Mouse (Mus musculus) c-Kit-positive CD71-negative TER-119-negative erythroid progenitor cells, embryonic 14.5 days (primary cell): ENCODE results near the gene Prrc2c.
"Not testable (repeated sequence)": the region's sequence is repeated elsewhere in the genome, so short reads cannot be mapped to it uniquely, and the experiment has no call there.

Source experiments
- DNase-seq: peaks from one replicate; pipeline ENCODE4 v3.0.0-alpha.2; 2013; ENCODE audit warnings: low read depth

Gene Prrc2c

DNA sequence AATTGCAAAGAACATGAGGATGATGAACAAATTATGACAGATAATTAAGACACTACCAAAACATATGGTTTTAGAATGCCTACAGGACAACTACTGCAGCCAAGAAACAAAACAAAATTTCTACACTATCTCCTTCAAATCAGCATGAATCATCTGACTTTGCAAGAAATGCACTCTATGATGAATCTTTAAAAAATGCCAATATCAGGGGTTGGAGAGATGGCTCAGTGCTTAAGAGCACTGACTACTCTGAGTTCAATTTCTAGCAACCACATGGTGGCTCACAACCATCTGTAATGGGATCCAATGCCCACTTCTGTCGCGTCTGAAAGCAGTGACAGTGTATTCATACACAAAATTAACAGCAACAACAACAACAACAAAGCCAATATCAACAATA is 46.6 kb downstream of the Prrc2c start:
- no peak for DNase-seq

DNA sequence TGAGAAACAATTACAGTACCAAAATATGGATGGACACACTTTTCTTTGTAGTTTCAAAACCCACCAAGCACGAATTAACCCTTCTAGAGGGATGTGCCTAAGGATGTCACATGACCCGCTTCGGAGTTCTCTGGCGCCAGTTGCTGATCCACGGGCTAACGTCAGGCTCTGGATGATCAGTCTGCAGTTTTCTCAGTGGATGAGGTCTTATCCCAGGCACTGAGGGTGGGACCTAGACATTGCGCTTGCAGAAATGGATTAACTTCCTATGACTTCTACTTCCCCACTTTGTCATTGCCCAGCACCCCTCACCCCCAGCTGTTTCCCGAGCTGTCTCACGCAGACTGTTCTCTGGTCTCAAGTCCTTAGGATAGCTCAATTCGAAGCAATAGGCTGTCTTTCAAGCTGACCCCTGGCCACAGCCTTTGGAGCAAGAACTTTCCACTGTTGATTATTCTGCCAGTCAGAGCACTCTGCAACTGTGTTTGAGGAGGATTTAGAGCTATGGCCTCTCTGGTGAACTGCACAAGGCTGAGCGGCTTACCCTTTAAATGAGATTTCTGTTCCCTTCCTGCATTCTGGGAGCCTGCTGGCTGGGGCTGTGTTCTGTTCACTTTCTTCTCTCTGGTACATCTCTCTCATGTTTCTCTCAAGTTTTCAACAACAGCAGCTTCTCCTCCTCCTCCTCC is 74.7 kb downstream of the Prrc2c start:
- DNase-seq = peak; percentile 16

DNA sequence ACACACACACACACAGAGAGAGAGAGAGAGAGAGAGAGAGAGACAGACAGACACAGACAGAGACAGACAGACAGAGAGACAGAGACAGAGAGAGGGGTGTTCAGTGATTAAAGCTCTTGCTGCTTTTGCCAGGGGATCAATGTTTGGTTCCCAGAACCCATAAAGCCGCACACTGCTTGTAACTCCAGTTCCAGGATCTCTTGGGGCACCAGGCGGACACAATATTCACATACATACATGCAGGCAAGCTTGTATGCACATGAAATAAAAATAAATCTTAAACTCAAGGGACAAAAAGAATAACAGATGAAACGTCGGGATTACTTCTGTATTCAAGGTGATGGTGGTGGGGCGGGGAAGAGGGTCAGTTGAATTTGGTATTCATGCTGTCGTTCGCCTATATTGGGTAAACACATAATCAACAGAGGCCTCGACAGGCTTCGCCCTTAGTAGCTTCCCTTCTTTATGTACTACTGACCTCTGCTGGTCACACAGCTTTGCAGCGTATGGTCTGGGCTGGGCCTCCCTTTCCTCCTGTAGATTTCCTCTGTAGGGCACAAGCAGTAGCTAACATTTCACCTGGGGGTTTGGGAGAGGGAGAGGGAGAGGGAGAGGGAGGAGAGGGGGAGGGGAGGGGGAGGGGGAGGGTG is 75.4 kb downstream of the Prrc2c start:
- peak; percentile 72 for DNase-seq

DNA sequence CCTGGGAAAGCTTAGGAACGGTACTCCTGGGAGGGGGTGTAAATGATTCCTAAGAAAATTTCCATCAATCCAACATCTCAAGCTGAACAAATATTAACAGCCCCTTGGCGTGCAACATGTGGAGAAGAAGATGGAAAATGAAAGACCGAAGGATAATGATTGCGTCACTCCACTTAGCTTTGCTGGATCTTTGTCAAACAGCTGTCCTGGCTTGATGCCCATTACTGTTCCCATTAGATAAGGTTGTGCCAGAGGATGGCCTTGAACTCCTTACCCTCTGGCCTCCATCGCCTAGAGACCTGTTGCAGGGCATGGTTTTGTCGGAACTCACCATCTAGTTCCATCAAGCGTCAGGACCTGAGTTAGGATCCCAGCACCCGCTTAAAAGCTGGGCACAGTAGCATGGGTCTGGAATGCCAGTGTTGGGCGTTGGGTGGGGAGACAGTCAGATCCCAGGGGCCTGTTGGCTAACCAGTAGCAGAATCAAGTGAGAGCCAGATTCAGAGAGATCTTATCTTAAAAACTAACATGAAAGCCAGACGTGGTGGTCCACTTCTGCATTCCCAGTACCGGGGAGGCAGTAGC is 80.0 kb downstream of the Prrc2c start:
- no peak for DNase-seq

DNA sequence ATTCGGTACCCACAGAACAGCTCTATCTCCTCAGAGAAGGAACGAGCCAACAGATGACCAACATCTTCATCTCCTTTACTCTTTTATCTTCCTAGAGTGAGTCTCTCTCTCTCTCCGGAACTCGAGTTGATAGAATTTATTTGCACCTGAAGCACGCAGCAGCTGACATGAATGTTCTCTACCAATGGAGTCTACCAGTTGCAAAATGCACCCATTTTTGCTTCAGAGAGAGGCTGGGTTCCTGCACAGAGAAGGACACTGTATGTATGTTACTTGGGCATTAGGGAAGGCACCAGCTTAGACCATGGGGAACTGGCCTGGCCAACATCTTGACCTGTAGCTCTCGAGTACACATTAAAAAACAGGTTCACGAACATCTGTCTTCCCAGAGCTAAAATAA is 82.2 kb downstream of the Prrc2c start, which contains the start of gene Myocos:
TSS of gene Myocos (minus strand) at position 101 of the 400 bp plus-strand sequence.
- no peak for DNase-seq

DNA sequence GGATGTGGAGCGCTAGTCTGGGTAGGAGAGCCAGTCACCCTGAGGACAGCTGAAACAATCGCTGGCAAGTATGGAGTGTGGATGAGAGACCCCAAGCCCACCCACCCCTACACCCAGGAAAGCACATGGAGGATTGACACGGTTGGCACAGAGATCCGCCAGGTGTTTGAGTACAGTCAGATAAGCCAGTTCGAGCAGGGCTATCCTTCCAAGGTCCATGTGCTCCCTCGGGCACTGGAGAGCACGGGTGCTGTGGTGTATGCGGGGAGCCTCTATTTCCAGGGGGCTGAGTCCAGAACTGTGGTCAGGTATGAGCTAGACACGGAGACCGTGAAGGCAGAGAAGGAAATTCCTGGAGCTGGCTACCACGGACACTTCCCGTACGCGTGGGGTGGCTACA is 91.9 kb downstream of the Prrc2c start:
- no peak for DNase-seq

DNA sequence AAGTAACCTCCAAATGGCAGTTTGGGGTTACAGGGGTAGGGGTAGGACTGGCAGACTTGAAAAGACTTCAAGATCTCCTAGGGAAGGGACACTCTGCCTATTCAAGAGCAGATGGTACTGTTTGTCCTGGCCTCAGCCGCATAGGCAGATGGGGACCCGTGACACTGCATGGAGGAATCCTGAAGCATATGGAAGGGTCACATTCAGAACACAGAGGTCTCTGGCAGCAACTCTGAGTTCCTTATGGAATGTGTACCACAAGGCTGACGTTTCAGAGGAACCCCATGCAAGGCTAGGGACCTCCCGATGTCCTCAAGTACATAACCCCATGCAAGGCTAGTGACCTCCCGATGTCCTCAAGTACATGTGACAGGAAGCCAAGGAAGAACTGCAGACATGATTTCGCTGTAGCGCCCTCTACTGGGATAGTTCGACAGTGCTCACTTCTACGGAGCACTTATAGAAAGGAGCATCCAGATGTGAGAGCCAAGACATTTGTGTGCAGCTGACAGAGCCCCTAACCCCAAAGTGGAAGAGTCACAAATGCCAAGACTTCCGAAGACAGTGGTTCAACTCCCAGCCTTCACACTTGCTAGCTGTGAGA is 94.2 kb downstream of the Prrc2c start:
- no peak for DNase-seq

DNA sequence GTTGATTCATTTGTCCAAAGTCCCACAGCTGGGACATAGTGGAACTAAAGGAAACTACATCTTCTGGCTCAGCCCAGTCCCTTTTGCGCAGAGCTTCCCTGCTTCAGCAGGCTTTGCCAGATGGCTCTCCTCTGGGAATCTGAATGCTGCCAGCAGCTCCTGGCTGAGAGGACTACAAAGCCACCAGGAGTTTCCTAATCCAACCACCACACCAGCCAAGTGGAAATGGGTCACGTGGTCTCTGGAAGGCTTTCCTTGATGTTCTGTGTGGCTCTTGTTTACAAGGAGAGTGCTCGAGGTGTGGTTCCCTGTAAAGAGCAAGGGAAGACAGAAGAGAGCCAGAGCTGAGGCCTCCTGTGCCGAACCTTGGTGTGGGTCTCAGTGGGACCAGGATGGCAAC is 96.6 kb downstream of the Prrc2c start:
- no peak for DNase-seq

DNA sequence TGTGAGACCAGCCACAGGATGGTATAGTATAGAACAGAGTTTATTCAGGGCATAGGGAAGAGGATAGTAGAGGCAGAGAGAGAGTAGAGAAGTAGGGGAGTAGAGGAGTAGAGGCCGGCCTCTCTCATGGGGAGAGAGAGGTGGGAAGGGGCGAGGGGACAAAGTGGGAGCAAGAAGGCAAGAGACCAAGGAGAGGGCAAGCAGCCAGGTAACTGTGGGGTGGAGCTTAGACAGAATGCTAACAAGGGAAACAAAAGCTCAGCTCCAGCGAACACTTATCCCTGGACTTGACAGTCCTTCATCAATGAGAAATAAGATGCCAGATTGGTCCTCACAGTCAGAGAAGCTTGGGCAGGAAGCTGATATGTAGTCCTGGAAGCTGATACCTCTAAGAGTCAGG is 97.8 kb downstream of the Prrc2c start:
- no peak for DNase-seq

DNA sequence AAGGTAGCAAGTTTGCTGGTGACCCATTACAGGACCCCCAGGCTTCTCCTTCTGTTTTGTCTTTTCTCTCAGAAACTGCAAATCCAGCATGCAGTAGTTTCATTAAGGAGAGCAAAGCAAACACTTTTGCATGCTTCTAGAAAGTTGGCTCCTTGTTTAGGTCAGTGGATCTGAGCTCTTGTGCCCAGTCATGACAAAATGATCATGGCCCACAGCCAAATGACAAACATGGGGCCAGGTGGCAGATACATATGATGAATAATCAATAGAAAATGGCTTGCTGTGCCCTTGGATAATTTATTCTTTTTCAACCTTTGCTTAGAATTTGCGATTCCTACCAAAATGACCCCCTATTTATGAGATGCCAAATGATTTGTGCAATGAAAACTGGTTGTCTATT is 100.5 kb downstream of the Prrc2c start:
- no peak for DNase-seq

DNA sequence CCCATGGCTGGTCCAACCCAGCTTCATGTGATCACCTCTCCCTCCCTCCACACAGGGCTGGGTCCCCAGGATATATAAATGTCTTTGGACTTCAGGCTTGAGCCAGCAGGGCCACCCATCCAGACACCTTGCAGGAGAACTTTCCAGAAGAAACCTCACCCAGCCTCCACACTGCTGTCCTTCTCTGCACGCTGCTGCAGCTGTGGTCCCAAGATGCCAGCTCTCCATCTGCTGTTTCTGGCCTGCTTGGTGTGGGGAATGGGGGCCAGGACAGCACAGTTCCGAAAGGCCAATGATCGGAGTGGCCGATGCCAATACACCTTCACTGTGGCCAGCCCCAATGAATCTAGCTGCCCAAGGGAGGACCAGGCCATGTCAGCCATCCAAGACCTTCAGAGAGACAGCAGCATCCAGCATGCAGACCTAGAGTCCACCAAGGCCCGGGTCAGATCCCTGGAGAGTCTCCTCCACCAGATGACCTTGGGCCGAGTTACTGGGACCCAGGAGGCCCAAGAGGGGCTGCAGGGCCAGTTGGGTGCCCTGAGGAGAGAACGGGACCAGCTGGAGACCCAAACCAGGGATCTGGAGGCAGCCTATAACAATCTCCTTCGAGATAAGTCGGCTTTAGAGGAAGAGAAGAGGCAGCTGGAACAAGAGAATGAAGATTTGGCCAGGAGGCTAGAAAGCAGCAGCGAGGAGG is 101.2 kb downstream of the Prrc2c start, which contains the start of gene Myoc:
TSS of gene Myoc (plus strand) at position 105 of the 700 bp plus-strand sequence.
- no peak for DNase-seq

DNA sequence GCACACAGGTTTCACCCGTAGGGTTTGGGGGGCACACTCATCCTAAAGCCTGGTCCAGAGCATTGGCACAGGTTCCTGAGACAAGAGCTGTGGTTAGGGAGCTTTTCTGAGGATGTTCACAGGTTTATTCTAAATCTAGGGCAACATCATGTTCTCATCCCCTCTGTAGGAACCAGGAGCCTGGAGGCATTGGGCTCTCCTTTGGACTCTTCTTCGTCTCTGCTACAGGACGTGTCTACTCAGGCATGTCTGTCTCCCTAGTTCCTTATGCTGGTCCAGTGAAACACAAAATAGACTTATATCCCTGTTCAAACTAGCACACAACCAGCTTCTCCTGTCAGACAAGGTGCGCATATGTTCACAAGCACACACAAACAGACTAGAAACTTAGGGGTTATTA is 101.8 kb downstream of the Prrc2c start:
- DNase-seq = no peak

DNA sequence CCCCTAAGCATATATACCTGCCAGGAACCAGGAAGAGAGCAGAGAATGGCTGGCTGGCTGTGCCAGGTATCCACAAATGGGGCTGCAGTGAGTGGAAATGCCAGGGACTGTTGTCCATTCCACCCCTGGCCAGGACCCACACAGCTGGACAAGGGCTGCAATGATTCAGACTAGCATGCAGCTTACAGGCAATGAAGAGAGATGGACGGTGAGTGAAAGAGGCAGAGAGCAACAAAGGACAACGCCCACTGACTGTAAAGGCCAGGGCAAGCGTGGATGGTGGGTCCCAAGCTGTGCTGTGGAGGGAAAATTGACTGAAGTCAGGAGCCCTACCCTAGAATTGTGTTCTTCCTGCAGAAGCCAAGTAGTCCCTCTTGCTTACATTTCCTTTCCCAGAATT is 103.8 kb downstream of the Prrc2c start:
- DNase-seq = no peak

DNA sequence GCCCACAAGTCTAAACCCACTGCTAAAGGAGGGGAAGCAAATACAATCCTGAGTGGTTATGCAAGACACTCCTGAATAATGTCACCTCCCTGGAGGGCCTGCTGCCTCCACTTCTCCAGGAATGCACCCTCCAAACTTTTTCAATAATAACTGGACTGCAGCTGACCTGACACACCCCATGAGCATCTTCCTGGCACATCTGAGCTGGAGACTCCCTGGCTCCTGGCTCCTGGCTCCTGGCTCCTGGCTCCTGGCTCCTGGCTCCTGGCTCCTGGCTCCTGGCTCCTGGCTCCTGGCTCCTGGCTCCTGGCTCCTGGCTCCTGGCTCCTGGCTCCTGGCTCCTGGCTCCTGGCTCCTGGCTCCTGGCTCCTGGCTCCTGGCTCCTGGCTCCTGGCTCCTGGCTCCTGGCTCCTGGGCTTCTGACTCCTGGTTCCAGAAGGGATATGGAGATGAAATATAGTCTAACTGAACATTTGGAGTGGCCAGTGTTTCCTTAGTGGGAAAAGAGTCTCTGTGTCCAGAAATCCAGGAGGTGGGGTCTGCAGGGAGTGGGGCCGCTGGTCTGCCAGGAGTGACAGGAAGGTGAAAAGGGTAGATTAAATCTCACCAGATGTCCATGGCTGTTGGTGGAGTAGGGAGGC is 104.9 kb downstream of the Prrc2c start:
- not testable (repeated sequence) for DNase-seq

DNA sequence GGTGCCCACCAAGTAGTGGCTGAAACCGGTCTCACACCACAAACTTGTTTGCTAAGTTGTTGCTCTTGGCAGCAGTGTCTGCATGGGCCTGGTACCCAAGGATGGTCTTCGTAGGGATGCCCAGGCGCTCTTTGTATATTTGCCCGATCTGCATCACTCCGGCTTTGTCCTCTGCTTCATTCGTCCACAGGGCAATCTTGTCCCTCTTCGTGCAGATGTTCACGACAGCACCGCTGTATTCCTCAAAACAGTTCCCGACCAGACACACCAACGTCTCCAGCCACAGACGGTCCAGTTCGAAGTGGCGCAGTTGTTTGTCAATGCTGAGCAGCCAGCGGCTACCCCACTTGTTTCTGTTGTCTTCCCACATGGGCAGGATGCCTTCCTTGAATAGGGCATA is 112.0 kb downstream of the Prrc2c start:
- not testable (repeated sequence) for DNase-seq

DNA sequence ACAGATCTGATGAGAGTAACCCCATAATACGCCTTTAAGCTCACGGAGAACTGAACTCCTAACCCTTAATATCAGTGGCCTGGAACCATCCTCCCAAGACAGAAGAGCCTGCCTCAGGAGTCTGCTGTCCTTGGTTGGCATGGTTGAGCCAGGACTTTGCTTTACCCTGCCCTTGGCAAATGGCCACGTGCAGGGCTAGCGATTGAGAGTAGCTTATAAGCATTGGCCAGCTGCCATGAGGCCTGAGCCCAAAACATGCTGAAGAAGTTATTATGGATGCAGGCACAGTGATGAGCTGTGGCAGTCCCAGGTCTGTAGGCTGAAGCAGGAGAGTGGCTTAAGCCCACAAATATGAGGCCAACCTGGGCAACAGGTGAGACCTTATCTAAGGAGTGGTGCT is 112.5 kb downstream of the Prrc2c start:
- not testable (repeated sequence) for DNase-seq

DNA sequence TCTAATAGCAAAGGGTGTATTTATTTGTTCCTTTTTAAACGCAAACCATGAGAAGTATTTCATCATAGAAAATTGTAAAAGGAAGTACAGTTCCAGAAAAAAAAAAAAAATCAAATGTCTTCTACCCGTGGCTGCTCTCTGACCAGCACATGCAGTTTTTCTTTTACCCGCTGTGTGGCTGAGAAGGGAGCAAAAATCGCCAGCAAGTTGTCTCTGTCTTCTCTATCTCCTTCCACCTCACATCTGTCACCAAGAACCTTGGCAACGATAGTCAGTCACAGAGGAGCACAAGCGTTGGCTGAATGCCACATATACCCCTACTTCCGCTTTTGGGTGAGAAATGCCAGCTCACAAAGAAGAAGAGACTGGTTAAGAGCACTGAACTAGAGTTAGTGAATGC is 115.1 kb downstream of the Prrc2c start:
- peak; percentile 56 for DNase-seq

DNA sequence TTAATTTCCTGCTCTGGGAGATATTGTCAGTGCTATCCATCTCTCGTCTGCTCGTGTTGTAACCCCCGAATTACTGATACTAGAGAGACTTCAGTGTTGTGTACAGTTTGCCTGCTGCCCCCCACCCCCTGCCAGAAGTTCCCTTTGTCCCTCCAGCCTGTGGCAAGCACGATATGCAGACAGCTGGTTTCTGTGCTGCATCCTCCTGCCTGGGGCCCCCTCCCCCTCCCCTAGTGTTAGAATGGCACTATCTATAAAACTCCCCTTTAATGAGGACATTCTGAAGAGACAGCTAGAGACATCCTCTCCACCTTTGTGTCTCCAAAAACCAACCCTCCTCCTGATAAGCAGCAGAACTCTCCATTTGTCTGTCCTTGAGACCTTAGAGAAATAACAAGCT is 116.5 kb downstream of the Prrc2c start:
- no peak for DNase-seq
